Mouse (Mus musculus) ovary, postnatal 14 days (tissue): ENCODE results near the gene Rangrf.
"Not testable (repeated sequence)": the region's sequence is repeated elsewhere in the genome, so short reads cannot be mapped to it uniquely, and the experiment has no call there.

Experiments
- DNase-seq: peaks from one replicate; pipeline ENCODE4 v3.0.0; 2022; ENCODE audit warnings: low spot score

Gene Rangrf

GRCm38 (mm10) chr11:68975085-68975484, at the start of gene Rangrf:
TSS of gene Rangrf (minus strand) at chr11:68975185.
- no peak for DNase-seq

DNA sequence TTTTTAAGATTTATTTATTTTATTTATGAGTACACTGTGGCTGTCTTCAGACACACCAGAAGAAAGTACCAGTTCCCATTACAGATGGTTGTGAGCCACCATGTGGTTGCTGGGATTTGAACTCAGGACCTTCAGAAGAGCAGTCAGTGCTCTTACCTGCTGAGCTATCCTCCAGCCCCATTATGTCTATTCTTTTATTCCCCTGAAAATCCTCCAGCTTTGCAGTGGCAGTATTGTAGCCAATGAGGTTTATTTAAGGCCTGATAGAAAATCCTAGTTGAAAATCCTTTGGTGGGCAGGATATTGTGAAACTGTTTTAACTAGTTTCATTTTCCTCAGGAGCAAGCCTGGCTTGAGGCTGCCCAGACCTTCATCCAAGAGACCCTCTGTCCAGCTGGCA, 45.7 kb upstream of the Rangrf start:
- no peak for DNase-seq

DNA sequence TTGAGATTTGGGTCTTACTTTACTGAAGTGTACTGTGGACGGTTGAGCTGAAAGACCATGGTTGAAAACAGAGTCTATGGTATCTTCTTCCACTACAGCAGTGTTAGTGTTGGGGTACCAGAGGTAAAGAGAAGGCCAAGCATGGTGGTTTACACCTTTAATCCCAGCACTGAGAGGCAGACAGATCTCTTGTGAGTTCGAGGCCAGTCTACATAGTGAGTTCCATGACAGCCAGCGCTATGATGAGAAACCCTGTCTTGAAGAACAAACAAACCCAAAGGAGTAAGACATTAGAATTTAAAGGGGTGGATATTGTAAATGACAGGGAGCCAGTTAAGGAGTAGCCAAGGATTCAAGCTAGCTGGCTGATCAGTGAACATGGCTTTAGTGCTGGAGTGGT, 41.8 kb upstream of the Rangrf start:
- DNase-seq = no peak

GRCm38 (mm10) chr11:69015644-69016441, 40.9 kb upstream of the Rangrf start, which contains the start of gene Ctc1:
TSS of gene Ctc1 (plus strand) at chr11:69015911.
- peak; percentile 79 for DNase-seq

DNA sequence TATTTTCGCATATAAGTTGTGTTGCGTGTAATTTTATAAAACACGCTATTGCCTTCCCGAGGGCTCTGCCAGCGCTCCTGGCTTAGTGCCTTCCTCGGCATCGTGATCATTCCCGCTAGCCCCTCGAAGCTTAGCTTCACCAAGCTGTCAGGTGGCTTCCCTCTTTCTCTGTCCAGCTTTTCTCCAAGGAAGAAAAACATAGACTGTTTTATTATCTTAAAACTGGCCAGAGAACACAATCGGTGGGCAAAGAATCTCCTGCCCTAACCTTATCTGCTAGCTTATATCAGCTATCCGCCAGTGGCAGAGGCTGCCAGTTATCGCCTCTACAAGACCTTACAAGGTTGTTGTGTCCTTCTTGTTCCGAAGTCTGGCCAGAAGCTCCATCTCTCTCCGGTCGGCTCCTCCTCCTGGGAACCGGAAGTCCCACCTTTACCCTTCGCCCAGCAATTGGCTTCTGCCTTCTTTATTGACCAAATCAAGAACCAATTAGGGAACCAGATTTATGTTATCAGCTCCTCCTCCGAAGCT, 37.2 kb upstream of the Rangrf start:
- DNase-seq = peak; percentile 68

DNA sequence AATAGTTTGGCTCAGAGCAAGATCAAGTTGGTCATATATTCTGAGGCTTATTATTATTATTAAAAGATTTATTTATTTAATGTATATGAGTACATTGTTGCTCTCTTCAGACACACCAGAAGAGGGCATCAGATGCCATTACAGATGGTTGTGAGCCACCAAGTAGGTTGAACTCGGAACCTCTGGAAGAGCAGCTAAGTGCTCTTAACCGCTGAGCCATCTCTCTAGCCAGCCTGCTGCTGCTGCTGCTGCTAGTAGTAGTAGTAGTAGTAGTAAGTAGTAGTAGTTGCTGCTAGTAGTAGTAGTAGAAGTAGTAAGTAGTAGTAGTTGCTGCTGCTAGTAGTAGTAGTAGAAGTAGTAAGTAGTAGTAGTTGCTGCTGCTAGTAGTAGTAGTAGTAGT, 36.5 kb upstream of the Rangrf start:
- DNase-seq = not testable (repeated sequence)

- no peak for DNase-seq
Measured at GRCm38 (mm10) chr11:69010400-69011323, 35.7 kb upstream of the Rangrf start.

- no peak for DNase-seq
Measured at GRCm38 (mm10) chr11:69009508-69009907, 34.5 kb upstream of the Rangrf start.

DNA sequence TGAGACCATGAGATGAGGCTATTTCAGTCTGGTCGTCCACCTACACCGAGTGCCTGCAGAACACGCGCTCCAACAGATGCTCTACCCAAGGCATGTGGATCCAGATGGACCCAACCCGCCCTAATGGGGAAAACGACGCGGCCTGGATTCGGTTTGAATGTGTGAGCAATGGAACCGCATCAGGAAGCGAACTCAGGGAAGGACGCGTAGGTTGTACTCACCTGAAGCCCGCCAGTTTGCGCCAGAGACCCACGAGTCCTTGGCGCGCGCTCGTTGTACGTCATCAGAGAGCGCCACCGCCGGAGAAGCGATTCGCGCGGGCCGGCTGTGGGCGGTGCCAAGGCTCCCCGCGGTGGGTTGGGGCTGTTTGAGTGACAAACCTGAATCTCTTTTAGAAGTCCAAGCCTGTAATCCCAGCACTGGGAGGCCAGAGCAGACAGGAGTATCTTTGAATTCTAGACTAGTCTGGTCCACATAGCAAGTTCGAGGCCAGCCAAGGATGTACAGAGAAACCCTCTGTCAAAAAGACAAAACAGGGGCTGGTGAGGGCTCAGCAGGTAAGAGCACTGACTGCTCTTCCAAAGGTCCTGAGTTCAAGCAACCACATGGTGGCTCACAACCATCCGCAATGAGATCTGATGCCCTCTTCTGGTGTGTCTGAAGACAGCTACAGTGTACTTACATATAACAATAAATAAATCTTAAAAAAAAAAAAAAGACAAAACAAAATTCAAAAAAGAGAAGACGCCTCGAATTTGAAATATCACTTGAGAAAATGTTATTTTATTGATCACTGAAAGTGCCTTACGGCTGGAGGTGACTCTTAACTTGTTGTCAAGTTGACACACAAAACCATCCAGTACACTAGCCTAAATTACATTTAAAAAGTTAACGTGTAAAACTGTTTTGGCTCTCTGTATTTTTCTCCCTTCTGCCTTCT, 33.5 kb upstream of the Rangrf start, which contains the start of gene Pfas:
Gene Pfas, minus strand, starts transcription at position 279 of the 940 bp plus-strand sequence.
- DNase-seq = peak; percentile 93

DNA sequence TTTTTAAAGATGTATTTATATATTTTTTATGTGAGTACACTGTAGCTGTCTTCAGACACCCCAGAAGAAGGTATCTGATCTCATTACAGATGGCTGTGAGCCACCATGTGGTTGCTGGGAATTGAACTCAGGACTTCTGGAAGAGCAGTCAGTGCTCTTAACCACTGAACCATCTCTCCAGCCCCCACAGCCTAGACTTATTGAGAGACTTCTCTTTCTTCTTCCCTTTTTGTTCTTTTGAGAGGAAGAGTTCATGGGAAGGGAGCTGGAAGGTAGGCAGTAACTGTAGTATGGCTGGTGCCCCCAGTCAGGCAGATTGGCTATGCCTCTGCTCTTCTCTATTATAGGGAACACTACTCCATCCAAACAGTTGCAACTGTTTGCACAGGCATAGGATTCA, 31.6 kb upstream of the Rangrf start:
- DNase-seq = not testable (repeated sequence)

- DNase-seq = no peak
Measured at GRCm38 (mm10) chr11:69005193-69005592, 30.2 kb upstream of the Rangrf start.

DNA sequence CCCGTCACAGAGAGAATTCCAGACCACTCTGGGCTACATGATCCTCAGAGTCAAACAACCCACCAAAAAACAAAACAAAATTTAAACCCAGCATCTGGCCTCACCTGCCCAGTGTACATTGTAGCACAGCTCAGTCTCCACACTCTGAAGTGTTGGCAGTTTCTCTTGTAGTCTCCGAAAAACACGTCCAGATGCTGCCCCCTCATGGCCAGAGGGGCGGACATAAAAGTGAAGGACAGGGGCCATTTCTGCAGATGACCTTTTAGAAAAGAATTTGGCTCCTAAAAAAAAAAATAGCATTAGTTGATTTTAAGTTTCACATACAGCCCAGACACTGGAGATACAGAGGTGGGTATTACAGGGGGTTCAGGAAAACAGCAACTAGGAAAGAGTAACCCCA, 28.6 kb upstream of the Rangrf start:
- DNase-seq = no peak

DNA sequence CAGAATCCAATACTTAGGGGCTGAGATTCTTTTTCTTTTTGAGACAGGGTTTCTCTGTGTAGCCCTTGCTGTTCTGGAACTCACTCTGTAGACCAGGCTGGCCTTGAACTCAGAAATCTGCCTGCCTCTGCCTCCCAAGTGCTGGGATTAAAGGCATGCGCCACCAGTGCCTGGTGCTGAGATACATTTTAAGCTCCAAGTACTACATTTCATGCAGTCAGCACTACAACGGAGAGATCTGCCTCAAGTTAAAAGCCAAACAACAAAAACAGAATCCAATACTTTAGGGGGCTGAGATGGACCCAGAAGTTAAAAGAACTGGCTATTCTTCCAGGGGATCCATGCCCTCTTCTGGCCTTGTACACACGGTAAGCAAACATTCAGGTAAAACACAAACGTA, 27.8 kb upstream of the Rangrf start:
- not testable (repeated sequence) for DNase-seq

GRCm38 (mm10) chr11:68997080-68997479, 22.1 kb upstream of the Rangrf start:
- no peak for DNase-seq

DNA sequence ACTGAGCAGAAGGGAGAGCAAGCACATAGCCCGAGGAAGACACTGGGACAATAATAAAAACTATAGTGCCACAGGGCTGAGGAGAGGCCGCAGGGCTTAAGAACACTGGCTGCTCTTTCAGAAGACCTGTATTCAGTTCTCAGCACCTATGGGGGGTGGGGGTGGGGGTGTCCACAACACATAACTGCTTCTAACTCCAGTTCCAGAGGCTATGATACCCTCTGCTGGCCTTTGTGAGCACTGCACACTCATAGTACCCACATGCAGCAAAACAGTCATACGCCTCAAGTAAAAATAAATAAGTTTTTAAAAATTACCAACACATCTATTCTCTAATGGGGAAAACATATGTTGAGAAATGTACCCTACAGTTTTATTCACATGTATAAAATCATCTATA, 19.4 kb upstream of the Rangrf start:
- DNase-seq = no peak

GRCm38 (mm10) chr11:68993122-68993521, 18.1 kb upstream of the Rangrf start:
- no peak for DNase-seq

- DNase-seq = no peak
Measured at GRCm38 (mm10) chr11:68988341-68988740, 13.4 kb upstream of the Rangrf start.

DNA sequence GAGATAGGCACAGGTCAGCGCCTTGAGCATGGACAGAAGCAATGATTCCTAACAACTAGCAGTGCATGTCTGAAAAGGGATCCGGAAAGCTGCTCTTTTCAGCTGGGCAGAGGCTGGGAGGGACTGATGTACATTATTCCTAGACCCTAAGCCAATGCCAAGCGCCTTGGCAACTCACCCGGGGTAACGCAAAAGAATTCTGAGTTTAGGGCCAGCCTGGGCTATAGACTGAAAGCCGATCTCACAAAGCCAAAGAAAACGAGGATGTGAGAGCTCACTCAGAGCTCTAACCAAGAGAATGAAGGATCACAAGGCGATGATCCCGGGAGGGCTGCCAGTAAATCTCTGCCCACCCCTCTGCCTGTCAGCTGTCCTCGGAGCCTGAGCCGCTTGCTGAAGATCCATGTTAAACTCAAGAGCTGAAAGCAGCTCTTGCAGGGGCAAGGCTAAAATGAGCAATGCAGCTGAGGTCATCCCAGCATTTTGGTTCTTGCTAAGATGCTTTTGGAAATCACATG, 12.4 kb upstream of the Rangrf start:
- no peak for DNase-seq

DNA sequence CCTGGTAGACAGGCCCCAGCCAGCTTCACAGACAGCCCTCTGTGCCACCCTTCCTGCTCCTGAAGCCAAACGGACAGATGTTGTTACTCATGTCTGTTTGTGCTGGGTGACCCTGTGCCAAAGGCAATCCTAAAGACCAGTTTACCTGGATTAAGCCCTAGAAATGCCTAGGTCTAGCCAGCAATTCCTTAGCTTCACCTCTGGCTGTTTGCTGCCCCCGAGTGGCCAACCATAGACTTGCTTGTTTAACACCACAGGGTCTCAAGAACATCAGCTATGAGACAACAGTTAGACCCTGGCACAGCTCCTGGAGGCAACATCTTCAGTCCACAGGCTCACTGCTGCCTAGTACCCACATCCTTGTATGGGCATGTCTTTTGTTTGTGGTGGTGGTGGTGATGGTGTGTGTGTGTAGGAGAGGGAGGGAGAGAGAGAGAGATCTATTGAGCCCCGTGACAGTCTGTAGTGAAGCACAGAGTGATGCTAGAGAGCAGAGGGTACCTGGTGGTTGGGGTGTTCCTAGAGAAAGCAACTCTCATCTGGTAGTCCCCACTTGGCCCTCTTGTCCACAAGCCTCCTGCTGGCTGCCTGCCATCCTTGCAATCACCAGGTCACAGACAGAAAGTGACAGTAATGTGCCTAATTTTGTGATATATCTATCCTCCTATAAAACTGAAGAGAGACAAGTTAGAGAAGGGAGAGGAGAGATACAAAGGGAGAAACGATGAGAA, 7.8 kb upstream of the Rangrf start:
- DNase-seq = peak; percentile 77

GRCm38 (mm10) chr11:68980919-68981318, 5.9 kb upstream of the Rangrf start:
- no peak for DNase-seq
